Mouse (Mus musculus) liver, embryonic 11.5 days (tissue): ENCODE results near the gene Slc25a35. TPM values are rescaled to one million over a fixed set of nuclear protein-coding genes. Genes with fewer than 3 reads are reported as not detected.
A peak's percentile ranks its signal among the peaks of the same experiment; 100 is the strongest.

Experiments
- ATAC-seq: fragments of 200-750 bp; cut with Nextera tagmentation; replicated peaks from 2 replicates; pipeline ENCODE4 v1.8.0; 2017; ENCODE audit warnings: moderate number of reproducible peaks, mild to moderate bottlenecking, moderate TSS enrichment, moderate library complexity; ENCODE audit not compliant: low FRiP score
- DNase-seq: peaks from one replicate; pipeline ENCODE4 v3.0.0-alpha.2; 2017; ENCODE audit warnings: low spot score
- H3K27ac ChIP-seq: fragments of 300-500 bp; sonication (generic); 2 replicates; pipeline ENCODE4 v1.5.1; 2014; ENCODE audit warnings: mild to moderate bottlenecking, low read depth, low read length, control low read depth
- H3K27me3 ChIP-seq: fragments of 300-500 bp; sonication (generic); replicated peaks from 2 replicates; pipeline ENCODE4 v1.6.1; 2014; ENCODE audit warnings: low read length, mixed read lengths; ENCODE audit not compliant: control insufficient read depth, insufficient read depth
- H3K36me3 ChIP-seq: fragments of 300-500 bp; sonication (generic); 2 replicates; pipeline ENCODE4 v1.6.1; 2014; ENCODE audit warnings: mild to moderate bottlenecking, low read length, moderate library complexity, mixed read lengths; ENCODE audit not compliant: control insufficient read depth, insufficient read depth
- H3K4me1 ChIP-seq: fragments of 300-500 bp; sonication (generic); replicated peaks from 2 replicates; pipeline ENCODE4 v1.6.1; 2014; ENCODE audit warnings: low read length, mixed read lengths; ENCODE audit not compliant: control insufficient read depth, insufficient read depth
- H3K4me2 ChIP-seq: fragments of 300-500 bp; sonication (generic); 2 replicates; pipeline ENCODE4 v1.6.1; 2014; ENCODE audit warnings: mild to moderate bottlenecking, control low read depth, moderate library complexity
- H3K4me3 ChIP-seq: fragments of 300-500 bp; sonication (generic); 2 replicates; pipeline ENCODE4 v1.5.1; 2014; ENCODE audit warnings: low read depth, low read length, control low read depth
- H3K9ac ChIP-seq: fragments of 300-500 bp; sonication (generic); 2 replicates; pipeline ENCODE4 v1.6.1; 2014; ENCODE audit warnings: low read depth, low read length, control low read depth
- H3K9me3 ChIP-seq: fragments of 300-500 bp; sonication (generic); 2 replicates; pipeline ENCODE4 v1.6.1; 2016; ENCODE audit warnings: low read length, inconsistent platforms, mixed read lengths; ENCODE audit not compliant: control insufficient read depth
- WGBS: fragments of 180-500 bp; shearing (Covaris S2); extraction: QIAGEN DNeasy Blood & Tissue Kit; methylation state at CpG from one replicate; pipeline ENCODE4 v1.1.7; 2014; 5-methylcytosine and 5-hydroxymethylcytosine counted together
- microRNA-seq: library from miRNA; unstranded; fragments of <30 nt; microRNA quantifications from one replicate; pipeline ENCODE4, GENCODE M21; 2017; ENCODE audit warnings: borderline number of aligned reads
- polyA plus RNA-seq: library from polyadenylated mRNA; unstranded; fragments of >200 nt; fragmentation: Nextera tagmentation; extraction: Ambion mirVana; gene quantifications from 2 replicates; pipeline ENCODE4 v1.2.1, GENCODE M21; 2014

The Slc25a35 gene
- polyA plus RNA-seq, 1 experiment from 2014 or later: 1.4 TPM

- H3K9ac ChIP-seq: peak overlapping the region; percentile 86
- peaks cover 11% of the 10 kb centered on the region for H3K4me1 ChIP-seq
- DNase-seq (no peak), ATAC-seq (no peak)
- peak overlapping the region; percentile 93 for H3K4me2 ChIP-seq
- peak overlapping the region; percentile 96 for H3K27ac ChIP-seq
- peak overlapping the region; percentile 70 for H3K4me3 ChIP-seq
- peaks cover 2% of the 10 kb centered on the region; the same call in 1 of the 2 replicates for H3K36me3 ChIP-seq
- 62% methylated on average over 3 of the region's 3 CpGs for WGBS
- no peaks in the 10 kb centered on the region for H3K9me3 ChIP-seq
- no peaks in the 10 kb centered on the region for H3K27me3 ChIP-seq
Measured at GRCm38 (mm10) chr11:69016755-69017154, 48.8 kb downstream of the Slc25a35 start.

GRCm38 (mm10) chr11:69020691-69021090, 52.8 kb downstream of the Slc25a35 start:
- Histone ChIP-seq H3K9ac (no peak overlapping the region), H3K4me2 (no peak overlapping the region), H3K4me1 (peaks cover 8% of the 10 kb centered on the region), H3K27me3 (no peaks in the 10 kb centered on the region), H3K27ac (no peak overlapping the region), H3K4me3 (no peak overlapping the region), H3K36me3 (peaks cover 17% of the 10 kb centered on the region), H3K9me3 (no peaks in the 10 kb centered on the region)
- DNase-seq (no peak), ATAC-seq (no peak)

Small RNA genes within 50 kb of the gene (microRNA-seq; reads per million reads assigned to microRNA genes)
- 13.0 reads per million, percentile 25 among the genes with 10 or more reads in this experiment for gene Mir3062

Other genes starting within 250 kb of the Slc25a35 start
- 47.8 and 53.9 TPM in 2 replicates for gene Ndel1, start 96.3 kb upstream of the Slc25a35 start, polyA plus RNA-seq
- gene Rnf222, start 79.6 kb upstream of the Slc25a35 start, polyA plus RNA-seq: 0.10 and 0.16 TPM in 2 replicates
- 1,252 and 1,388 TPM in 2 replicates for gene Rpl26, start 66.5 kb upstream of the Slc25a35 start, polyA plus RNA-seq
- gene Odf4, start 41.0 kb upstream of the Slc25a35 start, polyA plus RNA-seq: not detected in 2 replicates
- 5.8 and 6.8 TPM in 2 replicates for gene Arhgef15, start 10.7 kb upstream of the Slc25a35 start, polyA plus RNA-seq
- gene Rangrf, start 7.1 kb downstream of the Slc25a35 start, polyA plus RNA-seq: 94.4 and 97.5 TPM in 2 replicates
- gene Pfas, start 40.3 kb downstream of the Slc25a35 start, polyA plus RNA-seq: 60.2 and 64.9 TPM in 2 replicates
- 57.5 and 60.5 TPM in 2 replicates for gene Ctc1, start 47.8 kb downstream of the Slc25a35 start, polyA plus RNA-seq
- gene Aurkb, start 77.5 kb downstream of the Slc25a35 start, polyA plus RNA-seq: 168 and 170 TPM in 2 replicates
- gene Borcs6, start 91.6 kb downstream of the Slc25a35 start, polyA plus RNA-seq: 5.9 and 6.6 TPM in 2 replicates
- 39.1 and 43.5 TPM in 2 replicates for gene Tmem107, start 102.7 kb downstream of the Slc25a35 start, polyA plus RNA-seq
- 47.2 and 56.0 TPM in 2 replicates for gene Vamp2, start 120.4 kb downstream of the Slc25a35 start, polyA plus RNA-seq
- 6.2 and 6.6 TPM in 2 replicates for gene Per1, start 127.1 kb downstream of the Slc25a35 start, polyA plus RNA-seq
- 0.55 and 0.59 TPM in 2 replicates for gene Hes7, start 152.3 kb downstream of the Slc25a35 start, polyA plus RNA-seq
- gene 9130213A22Rik, start 154.5 kb downstream of the Slc25a35 start, polyA plus RNA-seq: 0.10 and 0.22 TPM in 2 replicates
- 0.48 TPM in 1 of 2 replicates, not detected in the other for gene Aloxe3, start 157.8 kb downstream of the Slc25a35 start, polyA plus RNA-seq
- gene Alox12b, start 188.9 kb downstream of the Slc25a35 start, polyA plus RNA-seq: not detected in 2 replicates
- 0.12 TPM in 1 of 2 replicates, not detected in the other for gene Alox8, start 229.7 kb downstream of the Slc25a35 start, polyA plus RNA-seq